Mouse (Mus musculus): ENCODE measurements at regions not wholly inside any gene's neighbourhood (a gene's known extent, or its start where the extent isn't known, plus 50 kb on each side); places are given as distances from the start of the nearest gene placed in this dataset.
A peak's percentile ranks its signal among the peaks of the same experiment; 100 is the strongest.
"Not testable (repeated sequence)": the region's sequence is repeated elsewhere in the genome, so short reads cannot be mapped to it uniquely, and the experiment has no call there.

GRCm38 (mm10) chr11:20390622-20391021 is 58.1 kb upstream of the Slc1a4 start:
- DNase-seq = no peak

- DNase-seq = not testable (repeated sequence)
Measured at GRCm38 (mm10) chr11:20393302-20393701, 60.8 kb upstream of the Slc1a4 start.

- DNase-seq = not testable (repeated sequence)
Measured at GRCm38 (mm10) chr11:20393807-20394206, 61.3 kb upstream of the Slc1a4 start.

- no peak for DNase-seq
Measured at GRCm38 (mm10) chr11:20395848-20396203, 63.3 kb upstream of the Slc1a4 start.

- DNase-seq = no peak
Measured at GRCm38 (mm10) chr11:20396204-20396848, 63.8 kb upstream of the Slc1a4 start.

GRCm38 (mm10) chr11:20396884-20397283 is 64.4 kb upstream of the Slc1a4 start:
- no peak for DNase-seq

- peak; percentile 94 for DNase-seq
Measured at GRCm38 (mm10) chr11:20400302-20401234, 68.1 kb upstream of the Slc1a4 start.

GRCm38 (mm10) chr11:20403456-20403855 is 70.9 kb upstream of the Slc1a4 start:
- DNase-seq = no peak

GRCm38 (mm10) chr11:20404476-20404875 is 72.0 kb upstream of the Slc1a4 start:
- no peak for DNase-seq

GRCm38 (mm10) chr11:20418141-20418540 is 85.6 kb upstream of the Slc1a4 start:
- DNase-seq = no peak

GRCm38 (mm10) chr11:20420876-20421275 is 88.4 kb upstream of the Slc1a4 start:
- no peak for DNase-seq

- no peak for DNase-seq
Measured at GRCm38 (mm10) chr11:20436057-20436456, 103.5 kb upstream of the Slc1a4 start.

GRCm38 (mm10) chr11:20442476-20442875 is 100.6 kb upstream of the Sertad2 start:
- peak; percentile 44 for DNase-seq

GRCm38 (mm10) chr11:20445061-20445902 is 97.8 kb upstream of the Sertad2 start:
- peak; percentile 38 for DNase-seq

GRCm38 (mm10) chr11:20445903-20446264 is 97.2 kb upstream of the Sertad2 start:
- DNase-seq = peak; percentile 85

- no peak for DNase-seq
Measured at GRCm38 (mm10) chr11:20452901-20453300, 90.2 kb upstream of the Sertad2 start.

- DNase-seq = no peak
Measured at GRCm38 (mm10) chr11:20453786-20454185, 89.3 kb upstream of the Sertad2 start.

GRCm38 (mm10) chr11:20455085-20455864 is 87.8 kb upstream of the Sertad2 start:
- DNase-seq = peak; percentile 87

- peak; percentile 79 for DNase-seq
Measured at GRCm38 (mm10) chr11:20455865-20456648, 87.0 kb upstream of the Sertad2 start.

- no peak for DNase-seq
Measured at GRCm38 (mm10) chr11:20459140-20459539, 83.9 kb upstream of the Sertad2 start.

GRCm38 (mm10) chr11:20460501-20460921 is 82.5 kb upstream of the Sertad2 start:
- no peak for DNase-seq

- no peak for DNase-seq
Measured at GRCm38 (mm10) chr11:20462076-20462475, 81.0 kb upstream of the Sertad2 start.
